Mouse (Mus musculus) ES-Bruce4 (cell line): ENCODE results near the gene Hnrnpul1. TPM values are rescaled to one million over a fixed set of nuclear protein-coding genes. Genes with fewer than 3 reads are reported as not detected.

Experiments
- H3K27ac ChIP-seq: 2 replicates; pipeline ENCODE4 v1.5.1; 2012; ENCODE audit warnings: low read length, inconsistent platforms; ENCODE audit not compliant: insufficient read depth
- H3K27me3 ChIP-seq: 2 replicates; pipeline ENCODE4 v1.6.1; 2012; ENCODE audit warnings: mild to moderate bottlenecking, low read length, inconsistent platforms; ENCODE audit not compliant: control insufficient read depth, poor library complexity, insufficient read depth, severe bottlenecking
- H3K36me3 ChIP-seq: 2 replicates; pipeline ENCODE4 v1.6.1; 2012; ENCODE audit warnings: inconsistent platforms, mild to moderate bottlenecking, low read length, moderate library complexity; ENCODE audit not compliant: control insufficient read depth, poor library complexity, insufficient read depth, severe bottlenecking
- H3K4me1 ChIP-seq: one replicate; pipeline ENCODE4 v1.8.1; 2011; ENCODE audit warnings: low read length; ENCODE audit not compliant: control insufficient read depth, insufficient read depth
- H3K4me3 ChIP-seq: 2 replicates; pipeline ENCODE4 v1.5.1; 2011; ENCODE audit warnings: low read depth, mild to moderate bottlenecking, low read length
- H3K9ac ChIP-seq: 2 replicates; pipeline ENCODE4 v1.6.1; 2012; ENCODE audit warnings: low read depth, mild to moderate bottlenecking, inconsistent platforms; ENCODE audit not compliant: poor library complexity, severe bottlenecking
- H3K9me3 ChIP-seq: replicated peaks from 2 replicates; pipeline ENCODE4 v1.6.1; 2012; ENCODE audit warnings: mild to moderate bottlenecking, low read length, inconsistent platforms; ENCODE audit not compliant: control insufficient read depth, poor library complexity, insufficient read depth, severe bottlenecking
- CTCF ChIP-seq: IDR thresholded peaks from one replicate; pipeline ENCODE4 v1.8.1; 2011; ENCODE audit warnings: low read depth, low read length
- EP300 ChIP-seq: IDR thresholded peaks from 2 replicates; pipeline ENCODE4 v1.6.1; 2011; ENCODE audit warnings: low read depth, low read length; ENCODE audit not compliant: insufficient read depth
- POLR2A ChIP-seq: IDR thresholded peaks from one replicate; pipeline ENCODE4 v1.8.1; 2011; ENCODE audit warnings: low read length; ENCODE audit not compliant: insufficient read depth
- polyA plus RNA-seq: library from polyadenylated mRNA; stranded (reverse); fragments of >200 nt; gene quantifications from 2 replicates; pipeline ENCODE4 v1.2.4, GENCODE M21; 2011; ENCODE audit warnings: low read depth; ENCODE audit not compliant: missing spikeins, insufficient read depth, insufficient read length

The Hnrnpul1 gene
- polyA plus RNA-seq, 1 experiment: 155 TPM

GRCm38 (mm10) chr7:25720760-25721159, 33.8 kb downstream of the Hnrnpul1 start:
- TF ChIP-seq CTCF (no peak), POLR2A (no peak), EP300 (no peak)
- no peaks in the 10 kb centered on the region for H3K9me3 ChIP-seq
- no peak overlapping the region for H3K4me3 ChIP-seq
- no peaks in the 10 kb centered on the region for H3K27me3 ChIP-seq
- no peak overlapping the region for H3K9ac ChIP-seq
- no peaks in the 10 kb centered on the region for H3K4me1 ChIP-seq
- H3K27ac ChIP-seq: no peak overlapping the region
- peaks cover 36% of the 10 kb centered on the region for H3K36me3 ChIP-seq

GRCm38 (mm10) chr7:25719761-25720610, 34.6 kb downstream of the Hnrnpul1 start:
- H3K9ac ChIP-seq: peak overlapping the region; percentile 68; the same call in 1 of the 2 replicates
- H3K9me3 ChIP-seq: no peaks in the 10 kb centered on the region
- H3K27ac ChIP-seq: no peak overlapping the region
- TF ChIP-seq POLR2A: no peak
- TF ChIP-seq EP300: 0 out of 2 replicates have a peak, but pooled peaks have one; percentile 35
- TF ChIP-seq CTCF: peak; percentile 99
- peaks cover 30% of the 10 kb centered on the region for H3K36me3 ChIP-seq
- H3K4me3 ChIP-seq: no peak overlapping the region
- no peaks in the 10 kb centered on the region for H3K4me1 ChIP-seq
- H3K27me3 ChIP-seq: no peaks in the 10 kb centered on the region

DNA sequence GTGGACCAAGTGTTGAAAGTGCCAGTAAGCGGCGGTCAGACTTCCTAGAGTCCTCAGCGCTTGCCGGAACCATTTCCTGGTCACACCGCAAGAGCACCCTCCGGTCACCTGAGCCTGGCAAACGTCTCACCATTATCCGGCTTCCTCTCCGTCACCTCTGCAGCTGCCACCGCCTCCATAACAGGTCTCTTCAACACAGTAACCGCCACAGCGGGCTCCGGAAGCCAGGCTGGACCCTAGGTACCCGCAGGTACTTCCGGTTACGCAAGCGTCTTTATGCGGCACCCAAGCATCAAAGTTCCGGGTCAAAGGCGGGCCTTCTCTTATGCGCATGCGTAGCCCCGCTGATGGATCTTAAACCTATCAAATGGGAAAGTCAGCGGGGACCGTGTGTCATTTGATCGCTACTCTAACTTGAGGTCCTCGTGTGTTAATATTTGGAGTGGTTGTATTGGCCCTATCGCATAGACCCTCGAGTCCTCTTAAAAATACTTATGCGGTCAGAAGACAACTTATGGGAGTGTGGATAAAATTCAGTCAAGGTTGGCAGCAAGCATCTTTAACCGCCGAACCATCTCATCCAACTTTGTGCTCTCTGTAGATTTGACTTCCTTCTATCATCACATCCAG, 35.7 kb downstream of the Hnrnpul1 start, which contains the start of gene Ccdc97:
Ccdc97 (minus strand) TSS at position 301 of the 630 bp plus-strand sequence.
- Histone ChIP-seq H3K4me3 (peak within 1 kb of the TSS; percentile 97), H3K4me1 (no peaks in the 10 kb centered on the region), H3K27me3 (no peaks in the 10 kb centered on the region), H3K9me3 (no peaks in the 10 kb centered on the region), H3K9ac (peak within 1 kb of the TSS; percentile 68), H3K27ac (peak within 1 kb of the TSS; percentile 70), H3K36me3 (peaks cover 24% of the 10 kb centered on the region)
- TF ChIP-seq EP300 (no peak), POLR2A (peak; percentile 28)

DNA sequence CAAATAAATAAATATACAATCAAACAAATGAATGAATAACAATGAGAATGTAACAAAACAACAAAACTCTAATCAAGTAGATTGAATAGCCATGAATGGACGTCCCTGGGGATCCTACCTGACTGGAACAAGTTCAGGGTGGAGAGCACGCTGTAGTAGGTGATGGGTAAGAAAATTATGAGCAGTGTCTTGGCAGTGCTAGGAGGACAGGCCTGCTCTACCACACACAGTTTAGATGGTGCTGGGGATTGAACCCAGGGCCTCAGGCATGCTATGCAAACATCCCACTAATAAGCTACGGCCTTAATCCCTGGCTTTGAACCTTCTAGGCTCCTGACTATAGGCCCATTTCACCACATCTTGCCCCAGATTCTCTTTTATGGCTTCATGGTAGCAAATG, 37.1 kb downstream of the Hnrnpul1 start:
- Histone ChIP-seq H3K9ac (no peak overlapping the region), H3K9me3 (no peaks in the 10 kb centered on the region), H3K27me3 (no peaks in the 10 kb centered on the region), H3K36me3 (peaks cover 11% of the 10 kb centered on the region), H3K27ac (no peak overlapping the region), H3K4me3 (no peak overlapping the region), H3K4me1 (no peaks in the 10 kb centered on the region)
- TF ChIP-seq POLR2A: no peak
- no peak for TF ChIP-seq CTCF
- TF ChIP-seq EP300: no peak

DNA sequence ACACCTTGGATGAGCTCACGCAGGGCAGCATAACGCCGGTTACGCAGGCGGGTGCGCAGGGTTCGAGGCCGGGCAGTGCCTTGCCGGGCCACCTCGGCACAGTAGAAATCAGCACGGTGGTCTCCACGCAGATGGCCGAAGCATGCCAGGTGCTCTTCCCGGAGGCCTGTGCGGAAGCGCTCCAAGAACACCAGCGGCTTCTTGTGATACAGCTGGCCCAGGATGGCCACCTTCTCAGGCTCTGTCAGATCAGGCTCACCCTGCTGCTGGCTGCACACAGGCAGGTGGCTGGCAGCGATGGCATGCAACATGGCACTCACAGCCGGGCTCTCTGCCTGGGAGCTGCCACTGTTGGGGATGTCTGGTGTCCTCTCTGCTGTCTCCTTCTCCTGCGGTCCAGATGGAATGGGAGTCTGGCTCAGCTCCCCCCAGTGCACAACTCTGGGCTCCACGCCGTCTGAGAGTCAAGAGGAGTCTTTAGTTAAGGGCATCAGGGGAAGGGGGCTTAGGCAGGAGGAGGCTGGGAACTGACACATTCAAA, 38.8 kb downstream of the Hnrnpul1 start:
- Histone ChIP-seq H3K27me3 (no peaks in the 10 kb centered on the region), H3K9ac (no peak overlapping the region), H3K4me1 (no peaks in the 10 kb centered on the region), H3K36me3 (peaks cover 7% of the 10 kb centered on the region), H3K4me3 (no peak overlapping the region), H3K9me3 (no peaks in the 10 kb centered on the region), H3K27ac (no peak overlapping the region)
- TF ChIP-seq CTCF (no peak), POLR2A (no peak), EP300 (no peak)

DNA sequence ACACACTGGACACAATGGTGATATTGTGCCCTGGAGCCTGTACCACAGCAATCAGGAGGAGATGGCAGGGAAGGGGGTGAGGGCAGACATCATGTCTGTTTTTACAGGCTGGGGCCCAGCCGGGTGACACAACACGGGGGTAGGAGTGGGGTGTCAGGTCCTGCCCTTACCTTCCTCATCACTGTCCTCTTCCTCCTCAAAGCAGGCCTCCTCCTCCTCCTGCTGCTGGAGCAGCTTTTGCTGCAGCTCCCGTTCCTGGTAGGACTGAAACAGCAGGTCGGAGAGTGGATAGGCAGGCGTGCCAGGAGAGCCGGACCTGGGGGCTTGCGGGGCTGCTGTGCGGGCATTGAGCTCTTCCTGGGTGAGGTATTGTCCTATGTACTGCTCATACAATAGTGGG, 40.0 kb downstream of the Hnrnpul1 start:
- Histone ChIP-seq H3K9ac (no peak overlapping the region), H3K27ac (no peak overlapping the region), H3K4me1 (no peaks in the 10 kb centered on the region), H3K9me3 (no peaks in the 10 kb centered on the region), H3K27me3 (no peaks in the 10 kb centered on the region), H3K36me3 (peaks cover 7% of the 10 kb centered on the region), H3K4me3 (no peak overlapping the region)
- TF ChIP-seq POLR2A: no peak
- TF ChIP-seq EP300: no peak
